Mouse (Mus musculus) hindbrain, postnatal 0 days (tissue): ENCODE measurements around the gene Mtcl1. TPM values are rescaled to one million over a fixed set of nuclear protein-coding genes. Genes with fewer than 3 reads are reported as not detected.

Source experiments
- ATAC-seq: fragments of 200-750 bp; cut with Nextera tagmentation; 2 replicates; pipeline ENCODE4 v1.8.0; 2017; ENCODE audit warnings: mild to moderate bottlenecking, moderate TSS enrichment, moderate library complexity
- DNase-seq: peaks from one replicate; pipeline ENCODE4 v3.0.0-alpha.2; 2015; ENCODE audit warnings: low spot score
- H3K27ac ChIP-seq: fragments of 300-500 bp; sonication (generic); 2 replicates; pipeline ENCODE4 v1.5.1; 2014; ENCODE audit warnings: mild to moderate bottlenecking
- H3K27me3 ChIP-seq: fragments of 300-500 bp; sonication (generic); 2 replicates; pipeline ENCODE4 v1.6.1; 2014; ENCODE audit warnings: low read length, mixed read lengths; ENCODE audit not compliant: insufficient read depth
- H3K36me3 ChIP-seq: fragments of 300-500 bp; sonication (generic); 2 replicates; pipeline ENCODE4 v1.6.1; 2014; ENCODE audit warnings: low read length, mixed read lengths; ENCODE audit not compliant: insufficient read depth
- H3K4me1 ChIP-seq: fragments of 300-500 bp; sonication (generic); 2 replicates; pipeline ENCODE4 v1.6.1; 2014; ENCODE audit warnings: antibody characterized with exemption, low read length, mixed read lengths; ENCODE audit not compliant: insufficient read depth
- H3K4me2 ChIP-seq: fragments of 300-500 bp; sonication (generic); 2 replicates; pipeline ENCODE4 v1.6.1; 2014; ENCODE audit warnings: low read depth, mild to moderate bottlenecking, low read length, moderate library complexity, mixed read lengths
- H3K4me3 ChIP-seq: fragments of 300-500 bp; sonication (generic); 2 replicates; pipeline ENCODE4 v1.5.1; 2014; ENCODE audit warnings: low read length
- H3K9ac ChIP-seq: fragments of 300-500 bp; sonication (generic); replicated peaks from 2 replicates; pipeline ENCODE4 v1.6.1; 2014; ENCODE audit warnings: mild to moderate bottlenecking, low read length, moderate library complexity, mixed read lengths
- H3K9me3 ChIP-seq: fragments of 300-500 bp; sonication (generic); 2 replicates; pipeline ENCODE4 v1.6.1; 2016; ENCODE audit warnings: low read length, mixed read lengths
- CTCF ChIP-seq: IDR thresholded peaks from 2 replicates; pipeline ENCODE4 v1.5.1; 2016; ENCODE audit warnings: antibody characterized with exemption, control low read depth, low read depth
- WGBS: fragments of 180-500 bp; shearing (Covaris S2); extraction: QIAGEN DNeasy Blood & Tissue Kit; methylation state at CpG from one replicate; pipeline ENCODE4 v1.1.7; 2014; 5-methylcytosine and 5-hydroxymethylcytosine counted together
- polyA plus RNA-seq: library from polyadenylated mRNA; unstranded; fragments of >200 nt; fragmentation: Nextera tagmentation; extraction: Ambion mirVana; gene quantifications from 2 replicates; pipeline ENCODE4 v1.2.1, GENCODE M21; 2015
- total RNA-seq: library from RNA; depleted of rRNA; stranded (reverse); fragments of >200 nt; gene quantifications from 2 replicates; pipeline ENCODE4 v1.2.3, GENCODE M21; 2014

Gene Mtcl1
- total and polyA plus RNA-seq, 2 experiments from 2014 or later = 13.8 to 27.0 TPM

DNA sequence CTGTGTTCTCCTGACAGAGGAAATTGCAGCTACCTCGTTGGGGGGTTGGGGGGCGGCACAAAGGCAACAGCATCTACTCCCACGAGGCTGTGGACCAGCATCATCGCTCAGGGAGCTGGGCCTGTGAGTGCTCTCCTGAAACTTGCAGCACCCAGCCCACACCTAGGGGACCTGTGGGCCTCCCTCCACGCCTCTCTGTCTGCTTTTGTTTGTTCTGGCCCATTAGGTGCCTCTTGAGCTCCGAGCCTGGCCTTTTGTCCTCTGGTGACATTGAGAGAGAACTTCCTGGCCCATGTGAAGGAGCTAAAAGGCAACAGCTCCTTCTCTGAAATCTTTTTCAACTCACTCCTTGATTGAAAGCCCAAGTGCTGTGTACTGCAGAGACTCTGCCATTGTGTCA lies 79.8 kb downstream of the Mtcl1 start:
- H3K4me3 ChIP-seq = no peak overlapping the region
- H3K36me3 ChIP-seq = peaks cover 4% of the 10 kb centered on the region; the same call in 1 of the 2 replicates
- H3K9me3 ChIP-seq = no peaks in the 10 kb centered on the region
- DNase-seq (no peak), ATAC-seq (no peak)
- 64% methylated on average over 6 of the region's 6 CpGs for WGBS
- TF ChIP-seq CTCF = no peak
- H3K4me1 ChIP-seq = no peaks in the 10 kb centered on the region
- H3K27me3 ChIP-seq = no peaks in the 10 kb centered on the region
- H3K4me2 ChIP-seq = no peak overlapping the region
- no peak overlapping the region for H3K9ac ChIP-seq
- H3K27ac ChIP-seq = no peak overlapping the region

DNA sequence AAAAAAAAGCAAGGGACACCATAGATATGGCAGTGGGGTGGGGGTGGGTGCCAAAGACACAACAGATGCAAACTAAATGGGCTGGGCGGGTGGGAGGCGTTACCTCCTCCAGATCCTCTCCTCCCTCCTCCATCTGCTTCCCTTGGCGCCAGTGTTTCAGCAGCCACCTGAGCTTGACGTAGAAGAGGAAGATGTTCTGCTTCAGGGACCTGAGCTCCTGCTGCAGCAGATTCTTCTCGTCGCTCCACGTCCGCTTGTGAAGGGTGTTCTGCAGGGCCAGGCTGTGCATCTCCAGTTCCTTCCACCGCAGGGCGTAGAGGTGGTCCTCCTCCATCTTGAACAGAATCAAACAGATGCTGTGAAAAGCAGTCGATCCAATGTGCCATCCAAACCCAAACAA lies 81.4 kb downstream of the Mtcl1 start:
- Histone ChIP-seq H3K9me3 (no peaks in the 10 kb centered on the region), H3K4me2 (no peak overlapping the region), H3K9ac (no peak overlapping the region), H3K27ac (no peak overlapping the region), H3K4me1 (no peaks in the 10 kb centered on the region), H3K36me3 (peaks cover 4% of the 10 kb centered on the region; the same call in 1 of the 2 replicates), H3K27me3 (no peaks in the 10 kb centered on the region), H3K4me3 (no peak overlapping the region)
- no peak for TF ChIP-seq CTCF
- WGBS = 77% methylated on average over 11 of the region's 11 CpGs
- ATAC-seq (no peak), DNase-seq (no peak)

DNA sequence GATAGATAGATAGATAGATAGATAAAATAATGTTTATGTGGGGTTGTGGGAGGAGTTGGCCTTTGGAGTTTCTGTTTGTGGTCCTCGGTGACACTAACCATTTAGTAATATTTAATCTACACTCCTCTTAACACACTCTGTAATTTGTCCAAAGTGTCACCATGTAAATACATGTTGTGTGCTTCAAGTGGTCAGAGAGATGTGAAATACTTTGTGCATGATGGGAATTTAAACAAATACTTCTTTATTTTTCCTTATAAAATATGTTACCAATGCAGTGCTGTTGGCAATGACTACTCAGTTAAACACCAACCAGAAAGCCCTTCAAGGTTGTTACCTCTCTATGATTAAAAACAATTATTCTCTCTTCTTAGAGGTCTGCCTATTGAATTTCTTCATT lies 83.9 kb downstream of the Mtcl1 start:
- H3K9me3 ChIP-seq = no peaks in the 10 kb centered on the region
- no peak overlapping the region for H3K4me2 ChIP-seq
- H3K4me1 ChIP-seq = no peaks in the 10 kb centered on the region
- no peak overlapping the region for H3K27ac ChIP-seq
- DNase-seq (no peak), ATAC-seq (no peak)
- 88% methylated on average over 1 of the region's 1 CpGs for WGBS
- no peaks in the 10 kb centered on the region for H3K27me3 ChIP-seq
- peaks cover 4% of the 10 kb centered on the region; the same call in 1 of the 2 replicates for H3K36me3 ChIP-seq
- H3K9ac ChIP-seq = no peak overlapping the region
- no peak overlapping the region for H3K4me3 ChIP-seq
- no peak for TF ChIP-seq CTCF

GRCm38 (mm10) chr17:66365293-66365642 lies 84.3 kb downstream of the Mtcl1 start:
- no peak overlapping the region for H3K4me2 ChIP-seq
- DNase-seq (no peak), ATAC-seq (no peak)
- no peak overlapping the region for H3K4me3 ChIP-seq
- 94% methylated on average over 3 of the region's 3 CpGs for WGBS
- H3K9ac ChIP-seq = no peak overlapping the region
- no peaks in the 10 kb centered on the region for H3K9me3 ChIP-seq
- no peak overlapping the region for H3K27ac ChIP-seq
- H3K36me3 ChIP-seq = peaks cover 4% of the 10 kb centered on the region; the same call in 1 of the 2 replicates
- TF ChIP-seq CTCF = no peak
- H3K4me1 ChIP-seq = no peaks in the 10 kb centered on the region
- no peaks in the 10 kb centered on the region for H3K27me3 ChIP-seq

DNA sequence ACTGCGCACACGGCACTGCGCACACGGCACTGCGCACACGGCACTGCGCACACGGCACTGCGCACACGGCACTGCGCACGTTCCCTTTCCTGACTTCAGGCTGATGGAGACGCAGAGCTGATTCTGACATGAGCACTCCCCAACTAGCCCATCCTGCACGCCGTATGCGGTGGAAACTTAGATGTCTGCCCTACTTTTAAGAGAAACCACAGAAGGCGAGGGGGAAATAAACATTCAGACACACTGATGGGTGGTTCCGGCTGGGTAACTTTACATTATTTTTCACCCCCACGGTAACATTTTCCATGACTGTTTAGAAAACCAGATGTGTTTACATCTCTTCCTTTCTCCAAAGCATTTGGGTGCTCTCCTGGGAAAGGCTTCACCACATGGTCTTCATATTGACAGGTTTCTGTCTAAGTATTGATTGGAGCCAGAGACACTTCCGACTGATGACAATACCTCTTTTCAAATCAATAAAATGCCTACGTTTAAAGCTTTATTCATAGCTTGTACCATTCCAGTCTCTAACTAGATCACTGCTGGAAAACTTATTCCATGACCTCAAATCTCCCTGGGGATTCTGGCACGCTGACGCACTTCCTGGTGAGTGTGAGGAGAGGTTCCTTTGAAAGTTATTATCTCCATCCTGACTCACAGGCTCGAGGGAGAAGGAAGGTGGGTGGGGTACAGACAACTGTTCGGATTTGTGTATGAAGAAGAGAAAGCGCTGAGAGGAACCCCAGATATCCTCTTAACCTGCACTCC lies 84.8 kb downstream of the Mtcl1 start:
- H3K27ac ChIP-seq = no peak overlapping the region
- no peak for ATAC-seq
- no peaks in the 10 kb centered on the region for H3K4me1 ChIP-seq
- H3K4me2 ChIP-seq = no peak overlapping the region
- TF ChIP-seq CTCF = no peak
- no peaks in the 10 kb centered on the region for H3K9me3 ChIP-seq
- DNase-seq = no peak
- no peak overlapping the region for H3K4me3 ChIP-seq
- peaks cover 4% of the 10 kb centered on the region; the same call in 1 of the 2 replicates for H3K36me3 ChIP-seq
- 84% methylated on average over 24 of the region's 26 CpGs for WGBS
- no peak overlapping the region for H3K9ac ChIP-seq
- no peaks in the 10 kb centered on the region for H3K27me3 ChIP-seq

DNA sequence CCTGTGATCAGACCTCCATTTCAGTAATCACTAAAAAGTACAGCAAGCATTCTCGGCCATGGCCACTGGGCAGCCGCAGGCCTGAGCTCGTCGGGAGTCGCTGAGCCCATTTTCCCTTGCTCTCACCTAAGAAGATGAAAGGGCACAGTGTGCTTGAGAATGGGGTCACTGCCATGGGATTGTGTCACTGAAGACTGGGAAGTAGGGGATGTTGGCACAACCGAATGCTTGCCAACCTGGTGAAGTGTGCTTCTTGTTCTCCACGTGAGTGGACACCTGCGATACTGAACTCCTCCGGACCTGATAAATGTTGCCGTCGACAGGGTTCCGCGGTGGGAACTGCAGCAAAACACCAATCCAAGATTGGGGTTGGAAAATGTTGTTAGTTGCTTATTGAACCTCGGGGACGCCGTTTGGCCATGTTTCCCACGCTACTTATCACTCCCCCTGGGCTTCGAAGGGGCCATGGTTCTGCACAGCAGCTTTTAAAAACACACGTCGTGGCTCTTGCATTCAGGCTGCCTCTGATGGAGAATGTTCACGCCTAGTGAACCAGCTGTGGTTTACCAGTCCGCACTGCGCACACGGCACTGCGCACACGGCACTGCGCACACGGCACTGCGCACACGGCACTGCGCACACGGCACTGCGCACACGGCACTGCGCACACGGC lies 85.6 kb downstream of the Mtcl1 start:
- DNase-seq (no peak), ATAC-seq (no peak)
- no peaks in the 10 kb centered on the region for H3K27me3 ChIP-seq
- H3K4me3 ChIP-seq = no peak overlapping the region
- peaks cover 4% of the 10 kb centered on the region; the same call in 1 of the 2 replicates for H3K36me3 ChIP-seq
- H3K4me2 ChIP-seq = no peak overlapping the region
- H3K27ac ChIP-seq = no peak overlapping the region
- no peaks in the 10 kb centered on the region for H3K9me3 ChIP-seq
- H3K4me1 ChIP-seq = no peaks in the 10 kb centered on the region
- no peak for TF ChIP-seq CTCF
- 93% methylated on average over 33 of the region's 36 CpGs for WGBS
- H3K9ac ChIP-seq = no peak overlapping the region
